Mouse (Mus musculus) small intestine, adult 2 months (tissue): ENCODE results near the gene Pard6a. TPM values are rescaled to one million over a fixed set of nuclear protein-coding genes. Genes with fewer than 3 reads are reported as not detected.

ENCODE experiments used
- H3K27ac ChIP-seq: fragments of 200-500 bp; 2 replicates; pipeline ENCODE4 v1.5.1; 2012; ENCODE audit warnings: low read depth, low read length, control low read depth, inconsistent platforms; ENCODE audit not compliant: insufficient read depth
- H3K27me3 ChIP-seq: fragments of 200-500 bp; 2 replicates; pipeline ENCODE4 v1.6.1; 2012; ENCODE audit warnings: mild to moderate bottlenecking, moderate library complexity, low read length, inconsistent platforms; ENCODE audit not compliant: control insufficient read depth, insufficient read depth
- H3K36me3 ChIP-seq: fragments of 200-500 bp; 2 replicates; pipeline ENCODE4 v1.6.1; 2012; ENCODE audit warnings: mild to moderate bottlenecking, low read length, control low read depth, inconsistent platforms; ENCODE audit not compliant: control insufficient read depth, insufficient read depth
- H3K4me1 ChIP-seq: fragments of 200-500 bp; 2 replicates; pipeline ENCODE4 v1.6.1; 2012; ENCODE audit warnings: low read length, inconsistent platforms, mixed read lengths; ENCODE audit not compliant: control insufficient read depth, insufficient read depth, insufficient read length
- H3K4me3 ChIP-seq: fragments of 200-500 bp; 2 replicates; pipeline ENCODE4 v1.5.1; 2012; ENCODE audit warnings: low read depth, mild to moderate bottlenecking, control low read depth, inconsistent platforms, low read length, moderate library complexity
- CTCF ChIP-seq: fragments of 200-500 bp; IDR thresholded peaks from 2 replicates; pipeline ENCODE4 v1.5.1; 2012; ENCODE audit warnings: low read depth, mild to moderate bottlenecking, control low read depth, inconsistent platforms, low read length, moderate library complexity, mixed read lengths; ENCODE audit not compliant: insufficient replicate concordance, insufficient read length; ENCODE audit errors: extremely low read depth
- POLR2A ChIP-seq: fragments of 200-500 bp; IDR thresholded peaks from 2 replicates; pipeline ENCODE4 v1.6.1; 2012; ENCODE audit warnings: low read depth, mild to moderate bottlenecking, control low read depth, inconsistent platforms, low read length, moderate library complexity
- WGBS: fragments of 180-500 bp; shearing (Covaris S2); methylation state at CpG from one replicate; pipeline ENCODE4 v1.1.7; 2018; 5-methylcytosine and 5-hydroxymethylcytosine counted together
- polyA plus RNA-seq: library from polyadenylated mRNA; depleted of rRNA; stranded (reverse); fragments of >200 nt; gene quantifications from 2 replicates; pipeline ENCODE4 v1.2.3, GENCODE M21; 2012

Pard6a gene
- polyA plus RNA-seq, 1 experiment, result 7.2 TPM

DNA sequence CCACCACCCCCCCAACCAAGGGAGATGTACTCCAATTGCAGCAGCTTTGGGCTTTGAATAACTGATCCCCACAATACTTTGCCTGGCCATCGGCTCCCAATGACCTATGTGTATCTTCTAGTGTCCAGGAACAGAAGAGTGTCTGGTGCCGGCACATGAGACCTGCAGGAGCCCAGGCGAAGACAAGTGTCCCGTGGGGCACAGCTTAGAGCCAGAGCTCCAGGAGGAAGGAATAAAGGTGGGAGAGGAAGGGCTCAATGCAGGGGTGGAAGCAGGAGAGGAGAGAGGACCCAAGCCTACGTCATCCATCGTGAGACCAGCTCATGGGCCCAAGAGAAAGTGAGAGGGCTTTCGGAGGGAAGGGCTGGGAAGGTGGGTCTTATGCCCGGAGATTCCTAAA lies 7.7 kb downstream of the Pard6a start:
- H3K4me1 ChIP-seq, result peaks cover 8% of the 10 kb centered on the region
- no peak overlapping the region for H3K27ac ChIP-seq
- H3K36me3 ChIP-seq, result no peaks in the 10 kb centered on the region
- WGBS, result 92% methylated on average over 8 of the region's 8 CpGs
- no peak for TF ChIP-seq CTCF
- TF ChIP-seq POLR2A, result no peak
- no peaks in the 10 kb centered on the region for H3K27me3 ChIP-seq
- H3K4me3 ChIP-seq, result no peak overlapping the region

DNA sequence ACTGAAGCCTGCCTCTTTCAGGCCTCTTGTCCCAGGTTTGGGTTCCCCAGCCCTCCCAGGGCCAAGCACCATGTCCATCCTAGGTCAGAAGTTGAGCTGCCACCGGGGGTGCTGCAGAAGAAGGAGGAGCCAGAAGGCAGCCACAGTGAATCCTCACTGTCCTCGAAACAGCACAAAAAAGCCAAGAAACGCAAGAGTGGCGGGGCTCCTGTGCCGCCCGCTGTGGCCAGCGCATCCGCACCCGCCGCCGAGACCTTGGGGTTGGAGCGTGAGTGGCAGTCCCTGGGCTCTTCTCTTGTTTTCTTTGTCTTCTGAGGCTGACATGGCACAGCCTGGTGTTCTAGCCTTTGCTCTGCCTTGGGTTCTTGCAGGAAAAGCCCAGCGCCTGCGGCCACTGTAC lies 8.4 kb downstream of the Pard6a start:
- H3K27me3 ChIP-seq, result no peaks in the 10 kb centered on the region
- H3K4me3 ChIP-seq, result no peak overlapping the region
- no peaks in the 10 kb centered on the region for H3K36me3 ChIP-seq
- no peak overlapping the region for H3K27ac ChIP-seq
- TF ChIP-seq POLR2A (no peak), CTCF (no peak)
- WGBS, result 85% methylated on average over 13 of the region's 14 CpGs
- H3K4me1 ChIP-seq, result peaks cover 8% of the 10 kb centered on the region

DNA sequence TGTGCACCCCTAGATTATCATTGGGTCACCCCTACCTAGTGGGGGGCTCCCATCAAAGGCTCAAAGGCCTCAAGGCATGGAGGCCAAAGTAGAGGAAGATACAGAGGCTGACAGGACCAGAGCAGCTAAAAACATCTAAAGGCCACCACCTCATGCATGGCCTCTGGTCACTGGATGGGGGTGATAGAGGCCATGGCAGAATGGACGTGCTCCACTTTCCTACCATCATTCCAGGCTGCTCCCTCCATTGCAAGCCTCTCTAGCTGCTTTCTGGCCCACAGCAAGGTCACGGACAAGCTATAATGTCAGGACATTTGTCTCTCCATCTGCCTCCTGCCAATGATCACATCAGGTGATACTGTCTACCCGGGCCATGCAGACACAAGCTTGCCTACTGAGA lies 11.3 kb downstream of the Pard6a start:
- H3K4me1 ChIP-seq, result peaks cover 8% of the 10 kb centered on the region
- H3K4me3 ChIP-seq, result no peak overlapping the region
- 83% methylated on average over 3 of the region's 3 CpGs for WGBS
- H3K27ac ChIP-seq, result no peak overlapping the region
- TF ChIP-seq CTCF, result no peak
- no peak for TF ChIP-seq POLR2A
- H3K27me3 ChIP-seq, result no peaks in the 10 kb centered on the region
- H3K36me3 ChIP-seq, result 0 out of 2 replicates have a peak, but pooled peaks cover 3% of the 10 kb centered on the region

DNA sequence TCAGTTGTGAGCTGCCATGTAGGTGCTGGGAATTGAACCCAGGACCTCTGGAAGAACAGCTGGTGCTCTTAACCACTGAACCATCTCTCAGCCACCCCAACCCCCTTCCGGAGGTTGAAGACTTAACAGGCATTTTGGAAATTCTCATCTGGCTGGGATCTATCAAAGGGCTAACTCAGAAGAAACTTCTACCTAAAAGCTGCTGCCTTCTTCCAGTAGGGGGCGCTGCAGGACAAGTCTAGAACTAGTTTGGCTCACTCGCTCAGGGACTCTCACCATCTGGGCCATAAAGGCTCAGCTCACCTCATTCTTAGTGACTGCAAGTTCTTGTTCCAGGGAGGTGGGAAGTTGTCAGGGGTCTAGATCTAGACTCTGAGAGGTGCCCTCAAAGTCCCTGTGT lies 13.2 kb downstream of the Pard6a start:
- H3K36me3 ChIP-seq, result 0 out of 2 replicates have a peak, but pooled peaks cover 4% of the 10 kb centered on the region
- no peak overlapping the region for H3K27ac ChIP-seq
- no peaks in the 10 kb centered on the region for H3K27me3 ChIP-seq
- TF ChIP-seq POLR2A, result no peak
- peak; percentile 79; the same call in 1 of the 2 replicates for TF ChIP-seq CTCF
- no peaks in the 10 kb centered on the region; the same call in none of the 2 replicates for H3K4me1 ChIP-seq
- no peak overlapping the region for H3K4me3 ChIP-seq
- WGBS, result 4% methylated on average over 3 of the region's 3 CpGs

DNA sequence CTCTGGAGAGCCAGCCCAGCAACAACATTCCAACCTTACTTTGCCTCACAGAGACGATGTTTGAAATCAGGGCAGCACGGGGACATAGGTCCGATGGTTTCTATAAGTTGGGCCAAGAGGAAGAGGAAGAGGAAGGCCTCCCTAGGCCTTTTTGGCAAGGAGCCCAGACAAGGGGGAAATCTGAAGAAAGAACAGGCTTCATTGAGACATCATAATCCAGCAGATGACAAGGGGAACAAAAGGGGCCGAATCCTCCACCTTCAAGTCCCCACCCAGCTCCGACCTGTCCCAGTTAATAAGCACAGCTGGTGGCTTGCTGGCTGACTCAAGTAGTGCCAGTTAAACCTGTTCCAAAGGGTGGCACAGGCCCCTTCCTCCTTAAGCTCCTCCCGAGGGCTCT lies 14.1 kb downstream of the Pard6a start:
- Histone ChIP-seq H3K27me3 (no peaks in the 10 kb centered on the region), H3K36me3 (0 out of 2 replicates have a peak, but pooled peaks cover 4% of the 10 kb centered on the region), H3K4me1 (no peaks in the 10 kb centered on the region; the same call in none of the 2 replicates), H3K4me3 (no peak overlapping the region), H3K27ac (no peak overlapping the region)
- TF ChIP-seq POLR2A, result no peak
- TF ChIP-seq CTCF, result no peak
- 22% methylated on average over 6 of the region's 6 CpGs for WGBS

DNA sequence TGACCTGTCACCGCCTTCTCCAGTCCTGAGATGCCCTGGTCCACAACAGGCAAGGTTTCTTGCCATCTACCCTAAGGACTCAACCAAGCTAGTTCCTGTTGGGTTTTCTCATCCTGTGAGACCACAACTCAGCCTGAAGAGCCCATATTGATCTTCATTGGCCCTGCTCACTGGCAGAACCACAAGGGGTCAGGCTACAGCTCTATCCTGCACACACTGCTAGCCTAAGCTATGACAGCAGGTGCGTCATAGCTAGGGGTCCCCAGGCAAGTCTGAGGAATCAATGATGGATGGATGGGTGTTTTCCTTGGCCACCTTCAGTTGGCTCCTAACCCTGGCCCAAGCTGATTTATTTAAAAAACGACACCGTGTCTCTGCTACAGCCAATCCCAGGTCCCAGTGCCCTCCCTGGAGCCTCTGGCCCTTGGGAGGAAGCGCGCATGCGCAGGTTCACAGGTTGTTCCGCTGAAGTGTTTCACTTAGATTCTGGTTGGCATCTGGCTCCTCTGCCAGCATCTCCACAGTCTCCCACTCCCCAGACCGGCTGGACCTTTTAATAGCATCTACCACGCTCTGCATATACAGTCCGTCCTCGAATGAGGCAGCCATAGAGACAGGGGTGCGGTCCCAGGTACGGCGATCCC lies 15.5 kb downstream of the Pard6a start:
- no peaks in the 10 kb centered on the region; the same call in none of the 2 replicates for H3K4me1 ChIP-seq
- H3K27me3 ChIP-seq, result no peaks in the 10 kb centered on the region
- no peak overlapping the region for H3K27ac ChIP-seq
- WGBS, result 95% methylated on average over 15 of the region's 15 CpGs
- H3K36me3 ChIP-seq, result 0 out of 2 replicates have a peak, but pooled peaks cover 7% of the 10 kb centered on the region
- TF ChIP-seq POLR2A (no peak), CTCF (no peak)
- H3K4me3 ChIP-seq, result no peak overlapping the region

DNA sequence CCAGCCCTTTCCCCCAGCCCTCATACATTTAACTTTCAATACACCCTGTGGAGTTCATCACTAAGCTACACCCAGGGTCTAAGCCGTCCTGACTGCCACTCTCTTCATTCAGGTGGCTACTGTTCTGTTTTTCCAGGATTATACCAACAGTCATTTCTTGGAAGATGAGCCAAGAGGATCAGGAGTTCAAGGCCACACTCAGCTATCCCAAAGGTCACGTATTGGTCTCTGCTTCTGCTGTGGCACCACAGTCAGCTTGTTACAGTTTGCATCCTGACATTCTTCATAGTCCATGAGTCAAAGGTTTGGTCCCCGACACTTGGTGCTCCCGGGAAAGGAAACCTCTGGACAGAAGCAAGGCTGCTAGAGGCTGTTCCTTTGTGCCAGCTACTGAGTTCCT lies 18.7 kb downstream of the Pard6a start:
- no peaks in the 10 kb centered on the region for H3K27me3 ChIP-seq
- H3K27ac ChIP-seq, result no peak overlapping the region
- H3K36me3 ChIP-seq, result peaks cover 8% of the 10 kb centered on the region; the same call in 1 of the 2 replicates
- WGBS, result 83% methylated on average over 4 of the region's 4 CpGs
- no peaks in the 10 kb centered on the region; the same call in none of the 2 replicates for H3K4me1 ChIP-seq
- TF ChIP-seq POLR2A, result no peak
- H3K4me3 ChIP-seq, result no peak overlapping the region

DNA sequence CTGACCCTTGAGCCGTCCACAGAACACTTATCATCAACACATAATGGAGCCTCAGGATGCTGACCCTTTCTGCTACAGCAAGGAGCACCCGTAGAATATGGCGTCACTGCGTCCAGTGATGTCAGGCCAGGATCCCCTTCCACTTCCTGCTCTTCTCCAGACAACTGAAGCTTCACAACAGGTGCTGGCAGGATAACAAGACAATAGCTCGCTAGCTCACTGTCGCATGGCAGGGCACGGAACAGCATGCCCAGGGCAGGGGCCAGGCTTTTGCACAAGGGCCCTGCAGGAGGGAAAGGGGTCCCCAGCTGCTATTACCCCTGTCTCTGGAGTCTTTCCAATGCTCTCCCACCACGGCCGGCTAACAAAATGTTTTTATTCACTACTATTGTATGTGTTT lies 21.9 kb downstream of the Pard6a start:
- peaks cover 18% of the 10 kb centered on the region for H3K36me3 ChIP-seq
- H3K4me1 ChIP-seq, result no peaks in the 10 kb centered on the region; the same call in none of the 2 replicates
- no peaks in the 10 kb centered on the region for H3K27me3 ChIP-seq
- TF ChIP-seq POLR2A (no peak), CTCF (no peak)
- 94% methylated on average over 9 of the region's 9 CpGs for WGBS
- H3K27ac ChIP-seq, result no peak overlapping the region
- H3K4me3 ChIP-seq, result no peak overlapping the region
